Mouse (Mus musculus) lung, postnatal 0 days (tissue): ENCODE measurements at regions not wholly inside any gene's neighbourhood (a gene's known extent, or its start where the extent isn't known, plus 50 kb on each side); places are given as distances from the start of the nearest gene placed in this dataset.

Source experiments
- CTCF ChIP-seq: IDR thresholded peaks from 2 replicates; pipeline ENCODE4 v1.5.1; 2016; ENCODE audit warnings: antibody characterized with exemption, mild to moderate bottlenecking
- EP300 ChIP-seq: IDR thresholded peaks from 2 replicates; pipeline ENCODE4 v1.6.1; 2016; ENCODE audit warnings: antibody characterized with exemption, mild to moderate bottlenecking, control low read depth

DNA sequence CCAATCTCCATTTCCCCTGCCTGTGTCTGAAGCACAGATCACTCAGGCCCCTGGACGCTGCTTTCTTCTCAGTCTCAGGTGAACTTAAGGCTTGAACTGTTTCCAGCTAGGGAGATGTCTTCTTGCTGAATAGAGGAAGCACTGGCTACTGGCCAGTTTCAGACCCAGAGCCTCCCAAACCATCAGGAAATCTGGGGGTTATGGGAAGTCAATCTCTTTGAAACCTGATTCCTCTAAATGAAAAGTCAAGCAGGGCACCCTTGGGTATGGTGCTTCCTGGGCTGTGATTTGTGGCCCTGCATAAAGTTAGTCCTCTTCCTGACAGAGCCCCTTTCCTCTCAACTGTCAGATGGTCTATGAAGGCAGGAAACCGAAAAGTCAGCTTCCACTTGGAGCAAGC, 208.2 kb downstream of the Sptssa start:
- TF ChIP-seq CTCF (no peak), EP300 (no peak)
